Mouse (Mus musculus) erythroid progenitor cell, adult 5-6 weeks (primary cell): ENCODE data around the gene Prr12. TPM values are rescaled to one million over a fixed set of nuclear protein-coding genes. Genes with fewer than 3 reads are reported as not detected.

Source experiments
- ATAC-seq: replicated peaks from 2 replicates; pipeline ENCODE4 v1.8.0; 2016; ENCODE audit warnings: moderate number of reproducible peaks, mild to moderate bottlenecking, moderate TSS enrichment, inconsistent platforms; ENCODE audit not compliant: poor library complexity, low FRiP score, severe bottlenecking
- total RNA-seq, 2 experiments: library from RNA; stranded (forward) in 1 of 2; stranded (reverse) in 1 of 2; fragments of 150-400 nt in 1 of 2; fragments of 186-747, 209-891 nt in 1 of 2; gene quantifications; 2 replicates each; pipeline versions ENCODE4 v1.2.3 to v1.2.4; 2015 to 2017; ENCODE audit warnings: low replicate concordance in 2 of 2

The Prr12 gene
- total RNA-seq, 2 experiments from 2014 or later, result 0.23 to 6.7 TPM

GRCm38 (mm10) chr7:44978300-44978699 lies 74.4 kb downstream of the Prr12 start:
- ATAC-seq, result no peak

Other genes with a start within 250 kb of the Prr12 start
Only the 30 nearest of the 36 such genes appear.
- gene Pnkp, start 195.7 kb downstream of the Prr12 start, total RNA-seq (2015; ENCODE audit: low replicate concordance), result 29.6 and 36.0 TPM in 2 replicates
- 30.9 and 58.2 TPM in 2 replicates for gene Pnkp, start 195.7 kb downstream of the Prr12 start, total RNA-seq (2017; ENCODE audit: low replicate concordance)
- gene Ptov1, start 183.1 kb downstream of the Prr12 start, total RNA-seq (2015; ENCODE audit: low replicate concordance), result 16.9 and 18.4 TPM in 2 replicates
- gene Ptov1, start 183.1 kb downstream of the Prr12 start, total RNA-seq (2017; ENCODE audit: low replicate concordance), result 1.8 and 4.8 TPM in 2 replicates
- gene Med25, start 160.2 kb downstream of the Prr12 start, total RNA-seq (2015; ENCODE audit: low replicate concordance), result 10.1 and 18.0 TPM in 2 replicates
- gene Med25, start 160.2 kb downstream of the Prr12 start, total RNA-seq (2017; ENCODE audit: low replicate concordance), result 8.0 and 11.3 TPM in 2 replicates
- gene Fuz, start 156.8 kb downstream of the Prr12 start, total RNA-seq (2015; ENCODE audit: low replicate concordance), result 2.5 and 6.5 TPM in 2 replicates
- 4.5 and 6.7 TPM in 2 replicates for gene Fuz, start 156.8 kb downstream of the Prr12 start, total RNA-seq (2017; ENCODE audit: low replicate concordance)
- gene Ap2a1, start 123.4 kb downstream of the Prr12 start, total RNA-seq (2015; ENCODE audit: low replicate concordance), result 93.0 and 93.9 TPM in 2 replicates
- 46.2 and 74.2 TPM in 2 replicates for gene Ap2a1, start 123.4 kb downstream of the Prr12 start, total RNA-seq (2017; ENCODE audit: low replicate concordance)
- gene Tsks, start 109.7 kb downstream of the Prr12 start, total RNA-seq (2015; ENCODE audit: low replicate concordance), result not detected in 2 replicates
- not detected in 2 replicates for gene Tsks, start 109.7 kb downstream of the Prr12 start, total RNA-seq (2017; ENCODE audit: low replicate concordance)
- 1.1 TPM in 1 of 2 replicates, not detected in the other for gene Cpt1c, start 78.0 kb downstream of the Prr12 start, total RNA-seq (2015; ENCODE audit: low replicate concordance)
- gene Cpt1c, start 78.0 kb downstream of the Prr12 start, total RNA-seq (2017; ENCODE audit: low replicate concordance), result 1.7 TPM in 1 of 2 replicates, not detected in the other
- 17.3 and 28.9 TPM in 2 replicates for gene Prmt1, start 66.3 kb downstream of the Prr12 start, total RNA-seq (2015; ENCODE audit: low replicate concordance)
- 2.3 and 25.4 TPM in 2 replicates for gene Prmt1, start 66.3 kb downstream of the Prr12 start, total RNA-seq (2017; ENCODE audit: low replicate concordance)
- 50.7 and 80.7 TPM in 2 replicates for gene Irf3, start 55.2 kb downstream of the Prr12 start, total RNA-seq (2015; ENCODE audit: low replicate concordance)
- 44.2 and 62.0 TPM in 2 replicates for gene Irf3, start 55.2 kb downstream of the Prr12 start, total RNA-seq (2017; ENCODE audit: low replicate concordance)
- gene Bcl2l12, start 54.2 kb downstream of the Prr12 start, total RNA-seq (2015; ENCODE audit: low replicate concordance), result 6.3 and 10.1 TPM in 2 replicates
- gene Bcl2l12, start 54.2 kb downstream of the Prr12 start, total RNA-seq (2017; ENCODE audit: low replicate concordance), result 3.6 and 8.7 TPM in 2 replicates
- 20.9 and 30.2 TPM in 2 replicates for gene Scaf1, start 36.5 kb downstream of the Prr12 start, total RNA-seq (2015; ENCODE audit: low replicate concordance)
- gene Scaf1, start 36.5 kb downstream of the Prr12 start, total RNA-seq (2017; ENCODE audit: low replicate concordance), result 15.8 and 31.6 TPM in 2 replicates
- 15.9 and 24.1 TPM in 2 replicates for gene Rras, start 34.9 kb downstream of the Prr12 start, total RNA-seq (2015; ENCODE audit: low replicate concordance)
- gene Rras, start 34.9 kb downstream of the Prr12 start, total RNA-seq (2017; ENCODE audit: low replicate concordance), result 0.90 TPM in 1 of 2 replicates, not detected in the other
- 24.5 and 30.6 TPM in 2 replicates for gene Nosip, start 9.5 kb upstream of the Prr12 start, total RNA-seq (2015; ENCODE audit: low replicate concordance)
- gene Nosip, start 9.5 kb upstream of the Prr12 start, total RNA-seq (2017; ENCODE audit: low replicate concordance), result 32.7 and 54.0 TPM in 2 replicates
- gene Prrg2, start 9.8 kb upstream of the Prr12 start, total RNA-seq (2015; ENCODE audit: low replicate concordance), result 2.9 and 8.8 TPM in 2 replicates
- gene Prrg2, start 9.8 kb upstream of the Prr12 start, total RNA-seq (2017; ENCODE audit: low replicate concordance), result 0.91 and 6.8 TPM in 2 replicates
- gene Rcn3, start 39.3 kb upstream of the Prr12 start, total RNA-seq (2015; ENCODE audit: low replicate concordance), result 1.1 and 8.8 TPM in 2 replicates
- gene Rcn3, start 39.3 kb upstream of the Prr12 start, total RNA-seq (2017; ENCODE audit: low replicate concordance), result 1.9 and 4.0 TPM in 2 replicates
- 10.5 TPM in 2 replicates for gene Fcgrt, start 51.0 kb upstream of the Prr12 start, total RNA-seq (2015; ENCODE audit: low replicate concordance)
- gene Fcgrt, start 51.0 kb upstream of the Prr12 start, total RNA-seq (2017; ENCODE audit: low replicate concordance), result 8.3 and 9.7 TPM in 2 replicates
- gene Rps11, start 71.6 kb upstream of the Prr12 start, total RNA-seq (2015; ENCODE audit: low replicate concordance), result 694 and 736 TPM in 2 replicates
- gene Rps11, start 71.6 kb upstream of the Prr12 start, total RNA-seq (2017; ENCODE audit: low replicate concordance), result 189 and 313 TPM in 2 replicates
- gene Rpl13a, start 75.9 kb upstream of the Prr12 start, total RNA-seq (2015; ENCODE audit: low replicate concordance), result 918 and 1,040 TPM in 2 replicates
- gene Rpl13a, start 75.9 kb upstream of the Prr12 start, total RNA-seq (2017; ENCODE audit: low replicate concordance), result 765 and 800 TPM in 2 replicates
- not detected in 2 replicates for gene Gm45713, start 83.3 kb upstream of the Prr12 start, total RNA-seq (2015; ENCODE audit: low replicate concordance)
- 0.98 and 2.3 TPM in 2 replicates for gene Gm45713, start 83.3 kb upstream of the Prr12 start, total RNA-seq (2017; ENCODE audit: low replicate concordance)
- gene Flt3l, start 83.6 kb upstream of the Prr12 start, total RNA-seq (2015; ENCODE audit: low replicate concordance), result 3.6 and 17.2 TPM in 2 replicates
- gene Flt3l, start 83.6 kb upstream of the Prr12 start, total RNA-seq (2017; ENCODE audit: low replicate concordance), result 0.23 and 4.5 TPM in 2 replicates
- gene Pih1d1, start 101.4 kb upstream of the Prr12 start, total RNA-seq (2015; ENCODE audit: low replicate concordance), result 58.7 and 96.4 TPM in 2 replicates
- gene Pih1d1, start 101.4 kb upstream of the Prr12 start, total RNA-seq (2017; ENCODE audit: low replicate concordance), result 6.8 and 8.7 TPM in 2 replicates
- 24.5 and 29.3 TPM in 2 replicates for gene Aldh16a1, start 101.7 kb upstream of the Prr12 start, total RNA-seq (2015; ENCODE audit: low replicate concordance)
- 12.4 and 14.1 TPM in 2 replicates for gene Aldh16a1, start 101.7 kb upstream of the Prr12 start, total RNA-seq (2017; ENCODE audit: low replicate concordance)
- not detected in 2 replicates for gene Slc17a7, start 111.1 kb upstream of the Prr12 start, total RNA-seq (2015; ENCODE audit: low replicate concordance)
- gene Slc17a7, start 111.1 kb upstream of the Prr12 start, total RNA-seq (2017; ENCODE audit: low replicate concordance), result not detected in 2 replicates
- not detected in 2 replicates for gene Gfy, start 126.7 kb upstream of the Prr12 start, total RNA-seq (2015; ENCODE audit: low replicate concordance)
- gene Gfy, start 126.7 kb upstream of the Prr12 start, total RNA-seq (2017; ENCODE audit: low replicate concordance), result not detected in 2 replicates
- gene Pth2, start 128.1 kb upstream of the Prr12 start, total RNA-seq (2015; ENCODE audit: low replicate concordance), result not detected in 2 replicates
- not detected in 2 replicates for gene Pth2, start 128.1 kb upstream of the Prr12 start, total RNA-seq (2017; ENCODE audit: low replicate concordance)
- not detected in 2 replicates for gene Ccdc155, start 152.0 kb upstream of the Prr12 start, total RNA-seq (2015; ENCODE audit: low replicate concordance)
- not detected in 2 replicates for gene Ccdc155, start 152.0 kb upstream of the Prr12 start, total RNA-seq (2017; ENCODE audit: low replicate concordance)
- gene Dkkl1, start 159.3 kb upstream of the Prr12 start, total RNA-seq (2015; ENCODE audit: low replicate concordance), result 6.3 and 8.6 TPM in 2 replicates
- 0.77 TPM in 1 of 2 replicates, not detected in the other for gene Dkkl1, start 159.3 kb upstream of the Prr12 start, total RNA-seq (2017; ENCODE audit: low replicate concordance)
- not detected in 2 replicates for gene Tead2, start 162.9 kb upstream of the Prr12 start, total RNA-seq (2015; ENCODE audit: low replicate concordance)
- not detected in 2 replicates for gene Tead2, start 162.9 kb upstream of the Prr12 start, total RNA-seq (2017; ENCODE audit: low replicate concordance)
- 82.2 and 86.1 TPM in 2 replicates for gene Cd37, start 186.2 kb upstream of the Prr12 start, total RNA-seq (2015; ENCODE audit: low replicate concordance)
- 21.1 and 54.8 TPM in 2 replicates for gene Cd37, start 186.2 kb upstream of the Prr12 start, total RNA-seq (2017; ENCODE audit: low replicate concordance)
- not detected in 2 replicates for gene Slc6a16, start 188.2 kb upstream of the Prr12 start, total RNA-seq (2015; ENCODE audit: low replicate concordance)
- gene Slc6a16, start 188.2 kb upstream of the Prr12 start, total RNA-seq (2017; ENCODE audit: low replicate concordance), result not detected in 2 replicates